ENCODE assay signal across 12 mouse cellular contexts in genomic region chr10:117838924-117839323, GRCm38 (mm10). TPM values are rescaled to one million over a fixed set of nuclear protein-coding genes. Genes with fewer than 3 reads are reported as not detected.
DNase-seq lines count a peak whose midpoint lies in the region; ATAC-seq and TF ChIP-seq lines count a peak whose summit lies in the region.
"Had no signal": no experiment of that assay in that cellular context is flagged by ENCODE, and none has a peak within 500 bp of the region (broad histone marks: within the 10 kb centered on the region; RNA-seq: fewer than 3 reads in every experiment).

No protein-coding gene starts in this region.

- peak; percentile 60 for TF ChIP-seq CTCF in liver, embryonic 14.5 days (IDR thresholded peaks at IDR 0.05; ENCODE audit: low read depth)

- H3K4me1 ChIP-seq in ES-E14 (ENCODE audit: control insufficient read depth in 2 of 2, insufficient read depth in 2 of 2, low read length in 2 of 2, poor library complexity in 1 of 2): peaks cover 0 to 4% of the 10 kb centered on the region in 2 experiments; a peak in 1 of 4 replicates
- peaks cover 4 to 14% of the 10 kb centered on the region in 2 experiments for H3K4me1 ChIP-seq in liver, embryonic 14.5 days (replicated peaks; ENCODE audit: control insufficient read depth in 2 of 2, insufficient read depth in 2 of 2, low read length in 1 of 2)

- WGBS in liver, embryonic 14.5 days (ENCODE audit: insufficient replicate concordance): 68% methylated on average over 3 of the region's 3 CpGs

- no peaks in the 10 kb centered on the region; the same call in 1 of the 2 replicates for H3K36me3 ChIP-seq in ES-E14 (ENCODE audit: control insufficient read depth, insufficient read depth, low read length, poor library complexity, severe bottlenecking)
- no peaks in the 10 kb centered on the region for H3K36me3 ChIP-seq in liver, embryonic 14.5 days (replicated peaks; ENCODE audit: control insufficient read depth, insufficient read depth, low read depth)
- H3K36me3 ChIP-seq: neural tube, embryonic 13.5 days had no signal

- no peak overlapping the region for H3K4me3 ChIP-seq in ES-E14 (ENCODE audit: insufficient read depth in 1 of 2, low read depth in 1 of 2, low read length in 2 of 2, poor library complexity in 1 of 2, severe bottlenecking in 1 of 2)
- no peak overlapping the region for H3K4me3 ChIP-seq in liver, embryonic 14.5 days (ENCODE audit: insufficient read depth in 1 of 2, low read depth in 2 of 2, low read length in 2 of 2)
- H3K4me3 ChIP-seq: neural tube, embryonic 13.5 days had no signal

- in situ Hi-C loops in ES-E14 (cut with MboI; ENCODE audit: low sequenced_read_pairs in 2 of 2, unreplicated experiment in 2 of 2): no loop called here

- no peak overlapping the region for H3K4me2 ChIP-seq in liver, embryonic 14.5 days (ENCODE audit: low read depth)
- H3K4me2 ChIP-seq: hindbrain, embryonic 14.5 days; neural tube, embryonic 13.5 days had no signal

- peak; percentile 49 for ATAC-seq in liver, embryonic 14.5 days (ENCODE audit: insufficient read depth)

- no peaks in the 10 kb centered on the region for H3K9me3 ChIP-seq in ES-E14 (ENCODE audit: control insufficient read depth, insufficient read depth, low read depth, low read length)
- no peaks in the 10 kb centered on the region for H3K9me3 ChIP-seq in liver, embryonic 14.5 days (ENCODE audit: control insufficient read depth, low read length)
- H3K9me3 ChIP-seq: neural tube, embryonic 13.5 days had no signal

- H3K27me3 ChIP-seq in liver, embryonic 14.5 days (ENCODE audit: control insufficient read depth, insufficient read depth, low read length): no peaks in the 10 kb centered on the region
- H3K27me3 ChIP-seq: neural tube, embryonic 13.5 days had no signal

- H3K27ac ChIP-seq in ES-E14 (ENCODE audit: insufficient read depth, low read depth, low read length, poor library complexity, severe bottlenecking): no peak overlapping the region
- no peak overlapping the region for H3K27ac ChIP-seq in liver, embryonic 14.5 days
- H3K27ac ChIP-seq: hindbrain, embryonic 14.5 days; neural tube, embryonic 13.5 days had no signal

- no peak overlapping the region for H3K9ac ChIP-seq in ES-E14 (ENCODE audit: insufficient read depth, low read depth, low read length, poor library complexity, severe bottlenecking)
- H3K9ac ChIP-seq in liver, embryonic 14.5 days (replicated peaks): no peak overlapping the region
- H3K9ac ChIP-seq: hindbrain, embryonic 14.5 days; neural tube, embryonic 13.5 days had no signal

- DNase-seq in kidney, adult 9 months: peak; percentile 36
- no peak for DNase-seq in kidney, postnatal 10 days
- DNase-seq in A20 (ENCODE audit: low read depth, low spot score) (peak; percentile 37), ES-E14 (ENCODE audit: low read depth, low spot score) (no peak)
- no peak for DNase-seq in liver, embryonic 14.5 days (ENCODE audit: low read depth in 3 of 3, low spot score in 3 of 3)
- no peak for DNase-seq in layer of hippocampus, adult 9-11 months
- no peak for DNase-seq in heart, adult 9 months (ENCODE audit: low spot score in 2 of 2)
- no peak for DNase-seq in urinary bladder, adult 2 months (ENCODE audit: low spot score)
- DNase-seq: cerebellum, adult 8-10 months; gastrocnemius, postnatal 10 days had no signal

- no peak for TF ChIP-seq EP300 in liver, embryonic 14.5 days (IDR thresholded peaks at IDR 0.05; ENCODE audit: low read depth)

TF ChIP-seq in ES-E14, 5 proteins besides CTCF, POLR2A, EP300 and RAD21:
- no peak for TF ChIP-seq HCFC1 (IDR thresholded peaks at IDR 0.05; ENCODE audit: borderline replicate concordance, insufficient read depth, low read length)
- TF ChIP-seq MAFK (IDR thresholded peaks at IDR 0.05; ENCODE audit: insufficient read depth, low read depth, low read length): no peak
- peak; percentile 59 for TF ChIP-seq ZC3H11A (IDR thresholded peaks at IDR 0.05; ENCODE audit: borderline replicate concordance, low read depth, low read length)
- no peak for TF ChIP-seq CHD2 (IDR thresholded peaks at IDR 0.05; ENCODE audit: low read depth, low read length)
- no peak for TF ChIP-seq ZNF384 (IDR thresholded peaks at IDR 0.05; ENCODE audit: low read depth, low read length)

RNA-seq across cellular contexts. Expression of gene Rap1b, which starts 6.9 kb away (rescaled TPM):
- total RNA-seq in ES-E14 (2012; rRNA removed): 26.1 and 49.6 TPM in 2 replicates
- 31.0 and 46.7 TPM in 2 replicates for polyA plus RNA-seq in liver, embryonic 14.5 days (2012; rRNA removed)
- 101 and 108 TPM in 2 replicates for polyA plus RNA-seq in liver, embryonic 14.5 days (2014; fragmentation: Nextera tagmentation; extraction: Ambion mirVana)
- polyA plus RNA-seq in urinary bladder, adult 2 months (2012; rRNA removed): 114 TPM in 2 replicates

RNA-seq across cellular contexts. Expression of gene Nup107, which starts 46.4 kb away (rescaled TPM):
- total RNA-seq in ES-E14 (2012; rRNA removed): 70.7 and 80.8 TPM in 2 replicates
- 14.9 and 28.8 TPM in 2 replicates for polyA plus RNA-seq in liver, embryonic 14.5 days (2012; rRNA removed)
- polyA plus RNA-seq in liver, embryonic 14.5 days (2014; fragmentation: Nextera tagmentation; extraction: Ambion mirVana): 45.0 and 46.8 TPM in 2 replicates
- 14.1 and 17.5 TPM in 2 replicates for polyA plus RNA-seq in urinary bladder, adult 2 months (2012; rRNA removed)

Comparison
In these comparisons a context has a peak if more than half of its experiments do, and no peak if none do; other contexts are left out.
1. DNase-seq: peak in kidney, adult 9 months (single experiment) and A20 (single experiment); none in kidney, postnatal 10 days (single experiment), ES-E14 (single experiment), liver, embryonic 14.5 days (0 of 3), layer of hippocampus, adult 9-11 months (single experiment), heart, adult 9 months (0 of 2) and urinary bladder, adult 2 months (single experiment).